Mouse (Mus musculus): ENCODE measurements around the gene Srp9.

Srp9 gene

DNA sequence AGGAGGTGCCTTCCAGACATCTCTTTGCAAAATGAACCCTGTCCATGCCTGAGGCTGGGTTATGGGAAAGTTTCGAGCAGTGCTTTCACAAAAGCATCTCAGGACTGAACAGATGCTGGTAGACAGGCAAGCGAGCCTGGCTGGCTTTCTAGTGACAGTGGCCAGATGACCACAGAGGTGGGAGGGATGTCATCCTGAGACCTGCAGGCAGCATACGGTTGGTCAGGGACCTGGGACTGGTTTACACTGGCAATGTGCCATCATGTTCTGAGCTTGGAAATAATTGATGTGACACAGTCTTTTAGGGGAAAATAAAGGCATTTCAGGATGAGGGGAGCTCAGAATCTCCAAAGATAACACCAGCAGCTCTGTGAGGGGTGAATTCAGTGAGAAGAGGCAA, 19.5 kb upstream of the Srp9 start:
- DNase-seq (ENCODE audit: low read depth) = no peak

DNA sequence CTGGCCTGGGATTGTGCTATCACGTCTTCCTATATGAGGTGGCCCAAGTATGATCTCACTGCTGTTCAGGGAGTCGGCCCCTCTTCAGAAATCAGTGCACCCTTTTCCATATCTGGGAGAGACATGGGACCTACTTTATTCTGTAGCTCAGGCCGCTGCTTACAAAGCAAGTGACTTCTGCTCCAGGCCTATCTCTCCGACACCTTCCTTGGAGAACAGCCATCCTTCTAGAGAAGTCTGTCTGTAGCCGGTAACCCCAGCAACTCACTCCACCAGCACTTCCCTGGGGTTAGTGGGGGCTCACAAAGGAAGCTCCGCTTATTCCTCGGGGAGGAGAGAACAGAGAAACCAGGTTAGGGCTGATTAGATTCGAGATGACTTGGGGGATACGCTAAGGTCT, 17.3 kb upstream of the Srp9 start:
- DNase-seq (ENCODE audit: low read depth) = no peak

DNA sequence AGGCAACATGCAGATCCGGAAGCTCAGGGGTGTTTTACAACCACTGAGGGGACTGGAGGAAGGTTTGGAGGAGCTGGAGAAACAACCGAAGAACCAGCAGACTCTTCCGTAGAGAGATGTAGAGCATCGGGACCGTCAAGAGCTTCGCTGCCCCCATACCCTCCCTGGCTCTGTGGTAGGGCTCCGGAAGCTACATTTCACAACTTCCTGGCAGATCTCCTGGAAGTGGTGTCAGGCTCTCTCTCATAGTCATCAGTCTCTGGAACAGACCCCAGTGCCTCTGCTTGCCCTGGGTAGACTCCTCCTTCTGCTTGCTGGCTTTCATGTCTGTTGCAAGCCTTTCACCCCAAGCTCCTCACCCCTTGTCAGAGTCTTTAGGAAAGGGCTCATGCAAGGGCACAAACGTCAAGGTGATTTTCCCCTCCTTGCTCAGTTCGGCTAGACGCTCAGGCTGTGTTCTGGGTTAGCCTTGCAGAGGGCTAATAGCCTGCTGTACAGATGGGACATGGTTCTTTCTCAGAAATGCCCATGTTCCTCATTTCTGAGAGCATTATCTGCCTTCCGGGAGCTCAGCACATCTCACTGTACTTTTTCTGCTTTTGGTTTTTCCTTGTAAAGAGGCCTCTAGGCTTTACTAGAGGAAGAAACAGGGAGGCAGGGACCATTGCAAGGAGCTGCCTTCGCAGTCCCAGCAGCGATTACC, 16.0 kb upstream of the Srp9 start:
- peak; percentile 64 for DNase-seq (ENCODE audit: low read depth)

DNA sequence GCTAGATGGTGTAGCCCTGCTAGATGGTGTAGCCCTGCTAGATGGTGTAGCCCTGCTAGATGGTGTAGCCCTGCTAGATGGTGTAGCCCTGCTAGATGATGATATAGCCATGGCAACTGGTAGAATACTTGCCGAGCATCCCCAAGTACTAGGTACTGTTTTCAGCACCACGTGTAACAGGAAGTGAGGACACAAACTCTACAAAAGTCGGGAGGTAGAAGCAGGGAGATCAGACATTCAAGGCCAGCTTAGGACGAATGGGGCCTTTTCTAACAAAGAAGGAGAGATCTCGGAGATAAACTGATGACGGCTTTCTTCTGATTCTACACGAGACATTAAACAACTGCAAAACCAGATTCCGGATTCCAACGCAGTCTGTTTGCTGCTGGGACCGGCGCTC, 14.4 kb upstream of the Srp9 start:
- no peak for DNase-seq (ENCODE audit: low read depth)

DNA sequence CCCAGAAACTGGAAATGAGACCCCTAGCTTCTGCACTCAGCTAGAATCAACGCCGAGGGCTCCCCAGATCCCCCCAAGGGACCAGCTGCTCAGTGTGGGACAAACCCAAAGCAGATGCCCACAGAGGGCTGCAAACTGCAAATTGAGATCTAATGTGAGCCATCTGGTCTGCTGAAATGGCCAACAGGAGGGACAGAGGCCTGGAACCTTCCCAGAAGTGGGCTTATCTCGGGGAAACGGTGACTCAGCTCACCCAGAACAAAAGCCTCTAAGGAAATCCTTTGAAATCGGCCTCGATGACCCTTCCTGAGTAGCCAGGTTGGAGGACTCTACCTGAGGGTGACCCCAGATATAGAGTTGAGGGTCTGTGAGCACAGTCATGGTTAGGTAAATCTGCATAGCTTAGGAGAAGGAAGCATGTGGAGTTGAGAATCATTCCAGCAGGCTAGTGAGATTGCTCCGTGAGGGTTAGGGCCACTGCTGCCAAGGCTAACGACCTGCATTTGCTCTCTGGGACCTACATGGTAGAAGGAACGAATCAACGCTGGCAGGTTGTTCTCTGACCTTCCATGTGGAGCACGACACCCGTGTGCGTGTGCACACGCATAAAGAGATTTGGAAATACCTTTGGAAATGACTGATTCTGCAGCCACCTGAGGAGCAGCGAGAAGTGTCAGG, 13.7 kb upstream of the Srp9 start:
- DNase-seq (ENCODE audit: low read depth) = no peak

DNA sequence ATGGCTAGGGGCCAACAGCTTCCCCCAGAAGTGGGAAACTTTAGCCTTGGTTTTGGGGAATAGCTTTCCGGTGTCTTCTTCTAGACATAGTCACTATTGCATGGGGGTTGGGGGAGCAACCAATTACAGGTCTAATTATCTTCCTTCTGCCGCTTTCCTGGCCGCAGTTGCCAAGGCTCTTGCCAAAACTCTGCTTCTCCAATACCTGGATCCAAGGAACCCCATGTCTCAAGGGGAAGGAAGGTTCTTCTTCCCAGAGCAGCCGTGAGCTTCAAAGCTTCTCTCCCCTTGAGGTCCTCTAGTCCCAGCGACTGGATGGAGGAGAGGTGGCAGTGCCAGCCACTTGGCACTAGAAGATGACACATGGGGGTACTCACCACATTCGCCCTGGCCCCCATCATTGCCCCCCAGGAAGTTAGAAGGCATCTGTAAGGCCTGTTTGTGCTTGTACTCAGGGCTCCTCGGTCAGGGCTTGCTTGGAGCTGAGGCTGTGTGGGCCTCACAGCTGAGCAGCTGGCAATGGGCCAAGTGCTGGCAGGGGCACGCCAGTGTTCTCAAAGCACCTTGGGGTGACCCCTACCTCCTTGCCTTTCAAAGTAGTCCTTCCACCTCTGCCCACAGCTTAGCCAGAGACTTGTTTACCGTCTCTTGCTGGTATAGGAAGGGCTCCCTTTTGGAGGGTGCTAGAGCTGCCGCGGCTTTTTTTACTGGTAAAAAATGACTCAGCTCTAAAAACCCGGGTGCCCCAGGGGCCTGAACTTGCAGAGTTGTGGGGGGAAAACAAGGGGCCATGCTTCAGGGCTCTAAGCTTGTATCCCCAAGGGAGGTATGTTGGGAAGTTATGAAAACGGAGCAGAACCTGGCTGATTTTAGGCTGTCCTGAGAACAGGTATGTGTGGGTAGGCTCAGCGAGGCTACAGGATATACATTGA, 12.9 kb upstream of the Srp9 start:
- peak; percentile 51 for DNase-seq (ENCODE audit: low read depth)

DNA sequence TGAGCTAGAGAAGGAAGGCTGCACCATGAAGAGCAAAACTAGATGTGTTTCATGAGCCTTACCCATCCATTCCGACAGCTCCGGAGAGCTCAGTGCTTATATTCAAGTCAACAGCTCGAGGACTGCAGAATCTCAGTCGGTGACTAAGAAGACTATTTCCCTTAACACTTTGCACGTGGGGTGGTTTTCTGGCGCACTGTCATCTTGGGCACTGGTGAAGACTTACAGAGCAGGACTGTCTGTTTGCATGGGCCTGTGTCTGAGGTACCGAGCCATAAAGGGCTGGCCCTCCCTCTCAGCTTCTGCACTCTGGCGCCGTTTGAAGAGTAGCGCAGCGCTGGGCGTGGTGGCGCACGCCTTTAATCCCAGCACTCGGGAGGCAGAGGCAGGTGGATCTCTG, 12.2 kb upstream of the Srp9 start:
- no peak for DNase-seq (ENCODE audit: low read depth)

DNA sequence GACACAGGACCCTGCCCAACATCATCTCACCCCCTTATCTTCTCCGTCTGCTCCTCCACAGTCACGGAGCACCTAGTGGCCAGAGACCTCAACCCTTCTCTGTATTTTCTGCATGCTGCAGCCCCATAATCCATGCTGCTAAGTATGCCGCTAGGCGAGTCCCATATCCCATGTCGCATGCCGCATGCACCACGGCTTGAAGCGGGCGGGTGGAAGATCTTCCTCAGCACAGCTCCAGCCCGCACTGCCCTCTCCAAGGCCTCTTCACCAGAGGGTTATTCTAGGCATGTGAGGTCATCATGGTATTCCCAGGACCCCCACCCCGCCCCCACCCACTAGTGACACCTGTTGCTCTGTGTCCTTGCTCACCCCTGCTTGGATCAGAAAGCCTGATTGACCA, 11.4 kb upstream of the Srp9 start:
- no peak for DNase-seq (ENCODE audit: low read depth)

DNA sequence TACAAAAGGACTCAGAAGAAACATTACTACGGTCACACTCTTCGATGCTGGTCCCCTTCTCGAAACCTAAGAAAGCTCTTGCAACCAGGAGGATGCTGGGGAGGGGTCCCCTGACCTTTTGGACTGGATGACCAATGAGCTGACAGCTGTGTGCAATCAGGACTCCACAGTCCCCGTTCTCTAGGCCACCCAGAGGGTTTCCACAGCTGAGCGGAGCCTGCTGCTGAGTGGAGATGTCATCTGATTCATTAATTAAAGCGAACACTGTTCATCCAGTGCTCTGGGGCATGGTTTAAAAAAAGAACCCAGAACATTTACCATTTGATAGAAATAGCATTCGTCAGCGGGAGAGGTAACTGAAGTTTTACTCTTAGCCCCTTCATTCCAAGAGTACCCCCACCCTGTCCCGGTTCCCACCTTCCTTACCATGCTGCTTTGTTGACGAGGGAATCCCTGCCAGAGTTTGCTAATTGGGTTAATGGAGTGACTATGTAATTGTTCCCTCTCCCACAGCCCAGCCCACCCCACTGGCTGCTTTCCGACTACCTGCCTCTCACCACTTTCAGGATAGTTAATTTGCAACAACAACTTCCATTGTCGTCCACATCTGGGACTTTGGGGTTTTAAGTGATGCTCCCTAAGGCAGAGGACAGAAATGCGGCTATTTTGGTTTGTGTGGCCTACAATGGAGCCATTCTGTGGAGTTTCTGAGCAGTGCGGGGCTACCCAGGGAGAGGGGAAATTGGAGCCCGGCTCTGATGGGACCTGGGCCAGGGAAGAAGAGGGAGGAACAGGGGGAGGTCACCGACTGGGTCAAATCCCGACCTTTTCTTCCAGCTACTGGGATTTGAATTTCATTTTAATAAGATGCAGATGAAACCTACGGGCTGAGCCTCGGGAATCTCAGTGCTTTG, 10.7 kb upstream of the Srp9 start:
- DNase-seq (ENCODE audit: low read depth) = no peak

DNA sequence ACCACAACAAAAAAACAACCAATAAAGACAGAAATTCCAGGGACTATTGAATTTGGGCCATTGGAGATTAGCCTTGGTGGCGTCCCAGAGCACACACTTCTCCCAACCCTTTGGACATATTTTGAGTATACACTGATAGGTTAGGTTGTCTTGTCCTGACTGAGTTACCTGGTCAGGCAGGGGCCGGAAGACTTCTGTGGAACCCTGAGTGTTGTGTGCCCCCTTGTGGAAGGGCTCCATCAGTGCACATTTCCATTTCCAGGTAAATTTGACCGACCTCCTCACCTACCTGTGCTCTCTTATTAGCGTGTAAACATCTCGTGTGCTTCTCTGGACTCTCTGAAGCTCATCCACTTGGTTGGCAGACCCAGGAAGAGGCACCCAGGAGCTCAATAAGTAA, 9.3 kb upstream of the Srp9 start:
- DNase-seq (ENCODE audit: low read depth) = peak; percentile 78

DNA sequence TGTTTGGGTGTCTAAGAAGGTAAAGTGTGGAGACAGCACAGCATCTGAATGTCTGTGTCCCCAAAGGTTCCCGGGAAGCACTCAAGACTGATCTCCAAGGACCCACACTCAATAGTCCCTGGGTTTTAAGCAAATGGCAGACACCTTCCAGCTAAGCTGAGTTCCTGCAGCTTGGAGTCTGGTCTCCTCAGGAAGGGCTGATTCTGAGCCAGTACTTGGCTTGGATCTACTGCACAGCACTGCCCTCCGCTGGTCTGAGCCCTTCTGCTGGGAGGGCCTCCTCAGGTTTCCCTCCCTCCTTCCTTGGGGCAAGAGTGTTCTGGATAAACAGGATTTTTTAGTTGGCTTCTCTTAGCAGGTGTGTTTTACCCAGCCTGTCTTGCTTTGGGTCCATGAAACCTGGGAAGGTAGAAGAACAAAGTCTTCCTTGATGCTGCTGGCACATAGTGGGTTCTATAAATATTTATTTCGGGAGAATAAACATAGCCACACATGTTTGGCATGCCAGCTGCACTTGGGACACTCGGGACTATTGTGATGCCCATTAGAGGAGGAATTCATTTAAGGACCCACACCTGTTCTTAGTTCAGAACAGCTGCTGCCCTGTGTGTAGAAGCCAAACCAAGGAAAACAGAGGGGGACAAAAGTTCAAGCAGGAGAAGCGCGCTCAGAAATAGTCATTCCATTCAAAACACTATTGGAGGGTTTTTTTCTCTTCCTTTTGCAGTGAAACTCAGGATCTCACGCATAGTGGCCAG, 8.7 kb upstream of the Srp9 start:
- DNase-seq (ENCODE audit: low read depth) = no peak

DNA sequence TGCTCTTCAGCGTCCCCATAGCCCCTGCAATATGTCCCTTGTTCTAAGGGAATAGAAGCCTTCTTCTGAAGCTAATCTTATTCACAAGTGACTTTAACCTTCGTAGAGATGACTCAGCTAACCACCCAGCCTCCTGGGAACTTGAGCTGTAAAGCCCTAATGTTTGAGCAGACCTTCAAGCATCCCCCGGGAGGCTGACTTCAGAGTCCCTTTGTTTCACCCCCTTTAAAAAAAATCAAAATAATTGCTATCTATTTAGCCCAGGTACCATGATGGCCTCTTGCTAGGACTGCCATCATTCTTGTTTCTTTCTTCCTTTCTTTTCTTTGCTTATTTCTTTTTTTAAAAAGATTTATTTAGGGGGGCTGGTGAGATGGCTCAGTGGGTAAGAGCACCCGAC, 2.1 kb upstream of the Srp9 start:
- DNase-seq (ENCODE audit: low read depth) = no peak

DNA sequence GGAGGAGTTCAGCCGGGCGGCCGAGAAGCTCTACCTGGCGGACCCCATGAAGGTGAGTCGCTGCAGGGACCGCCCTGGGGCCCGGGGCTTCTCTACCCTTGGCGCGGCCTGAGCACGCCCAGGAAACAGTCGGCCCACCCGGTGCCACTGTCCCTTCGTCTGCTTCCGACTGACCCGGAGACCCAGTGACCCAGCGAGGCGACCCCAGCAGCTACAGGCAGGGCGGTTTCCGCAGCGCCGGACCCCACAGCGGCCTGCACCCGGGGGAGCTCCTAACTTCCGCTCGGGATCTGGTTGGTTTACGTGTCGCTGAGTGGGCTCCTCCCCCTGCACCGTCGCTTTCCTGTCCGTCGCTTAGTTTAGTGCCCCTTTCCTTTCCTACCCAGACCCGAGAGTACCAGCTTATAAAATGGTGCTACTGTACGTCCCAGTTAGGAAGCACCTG, 409 bp downstream of the Srp9 start:
- peak; percentile 93 for DNase-seq (ENCODE audit: low read depth)

DNA sequence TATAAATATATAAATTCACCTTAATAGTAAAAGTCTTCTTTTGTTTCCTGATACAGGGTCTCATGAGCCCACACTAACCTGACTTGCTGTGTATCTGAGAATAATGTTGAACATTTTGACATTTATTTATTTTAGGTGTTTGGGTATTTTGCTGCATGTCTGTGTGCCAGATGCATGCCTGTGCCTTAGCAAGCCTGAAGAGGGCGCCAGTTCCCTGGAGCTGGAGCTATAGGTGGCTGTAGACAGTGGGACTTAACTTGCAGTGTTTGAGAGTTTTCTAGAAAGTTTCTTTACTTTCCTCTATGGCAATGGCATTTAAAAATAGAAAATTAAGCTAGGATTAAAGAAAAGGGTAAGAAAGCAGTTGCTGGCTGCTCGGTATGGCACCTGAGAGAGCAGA, 6.3 kb downstream of the Srp9 start:
- DNase-seq (ENCODE audit: low read depth) = peak; percentile 64

DNA sequence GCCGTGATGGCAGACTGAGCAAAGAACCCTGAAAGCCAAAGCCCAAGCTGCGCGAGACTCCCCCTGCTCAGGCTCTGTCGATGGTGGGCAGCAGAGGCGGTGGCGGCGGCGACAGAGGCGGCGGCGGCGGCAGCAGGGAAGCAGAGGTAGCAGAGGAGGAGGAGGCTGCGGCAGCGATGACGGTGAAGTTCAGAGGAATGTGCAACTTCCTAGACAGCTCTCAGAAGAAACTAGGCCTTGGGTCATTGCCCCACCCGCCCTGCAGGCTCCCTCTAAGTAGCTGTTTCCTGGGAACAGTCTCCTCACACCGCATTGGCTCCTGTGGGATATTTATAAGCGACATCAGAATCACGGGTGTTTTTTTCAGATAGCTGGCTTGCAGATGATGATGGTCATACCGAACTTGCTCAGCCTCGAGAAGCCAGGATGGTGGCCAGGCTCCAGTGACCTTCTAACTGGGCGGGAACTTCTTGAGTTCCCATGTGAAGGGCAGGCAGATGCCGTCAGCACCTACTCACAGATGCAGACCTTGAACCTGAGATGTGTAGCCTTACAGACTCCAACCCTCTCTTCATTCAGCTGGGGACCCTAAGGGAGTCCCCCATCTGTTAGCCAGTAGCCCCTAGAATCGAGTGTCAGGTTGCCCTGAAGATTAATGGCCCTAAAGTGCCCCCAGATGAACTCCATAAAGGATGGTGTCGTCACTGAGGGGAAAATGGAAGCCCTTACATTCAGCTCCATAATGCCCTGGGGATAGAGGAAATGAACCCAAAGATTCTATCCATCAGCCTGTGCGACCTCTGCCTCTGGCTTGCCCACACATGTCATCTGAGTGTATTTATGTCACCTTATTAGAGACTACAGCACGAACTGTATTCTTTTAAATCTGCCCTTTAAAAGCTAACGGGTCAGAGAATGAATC, 12.9 kb downstream of the Srp9 start:
- DNase-seq (ENCODE audit: low read depth) = no peak

DNA sequence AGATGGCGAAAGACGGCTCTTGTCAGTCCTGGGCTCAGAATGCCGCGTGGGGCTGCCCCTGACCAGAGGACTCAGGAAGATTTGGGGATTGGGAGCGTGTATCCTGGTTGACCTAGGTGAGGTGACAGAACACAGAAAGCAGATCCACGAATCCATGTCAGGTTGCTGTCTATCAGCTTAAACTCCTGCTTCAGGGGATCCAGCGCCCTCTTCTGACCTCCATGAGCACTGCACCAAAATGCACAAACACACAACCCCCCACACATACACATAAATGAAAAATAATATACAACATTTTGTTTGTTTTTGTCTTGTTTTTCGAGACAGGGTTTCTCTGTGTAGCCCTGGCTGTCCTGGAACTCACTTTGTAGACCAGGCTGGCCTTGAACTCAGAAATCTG, 13.6 kb downstream of the Srp9 start:
- peak; percentile 35 for DNase-seq (ENCODE audit: low read depth)

DNA sequence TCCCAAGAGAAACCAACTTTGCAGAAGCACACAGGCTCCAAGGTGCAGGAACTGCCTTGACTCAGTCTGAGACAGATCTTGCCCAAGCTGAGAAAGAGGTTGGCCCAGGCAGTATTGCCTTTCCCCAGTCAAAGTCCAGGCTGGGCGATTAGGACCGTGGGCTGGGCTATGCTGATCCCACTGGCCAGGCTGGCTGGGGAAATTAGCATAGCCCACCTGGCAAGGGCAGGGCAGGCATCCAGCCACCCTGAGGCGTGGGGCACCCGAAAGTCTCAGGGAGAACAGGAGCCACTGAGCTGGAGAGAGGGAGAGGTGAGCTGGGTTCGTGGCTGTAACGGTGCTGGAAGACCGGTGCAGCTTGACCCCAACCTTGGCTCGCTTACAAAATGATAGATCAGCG, 15.4 kb downstream of the Srp9 start:
- DNase-seq (ENCODE audit: low read depth) = no peak

DNA sequence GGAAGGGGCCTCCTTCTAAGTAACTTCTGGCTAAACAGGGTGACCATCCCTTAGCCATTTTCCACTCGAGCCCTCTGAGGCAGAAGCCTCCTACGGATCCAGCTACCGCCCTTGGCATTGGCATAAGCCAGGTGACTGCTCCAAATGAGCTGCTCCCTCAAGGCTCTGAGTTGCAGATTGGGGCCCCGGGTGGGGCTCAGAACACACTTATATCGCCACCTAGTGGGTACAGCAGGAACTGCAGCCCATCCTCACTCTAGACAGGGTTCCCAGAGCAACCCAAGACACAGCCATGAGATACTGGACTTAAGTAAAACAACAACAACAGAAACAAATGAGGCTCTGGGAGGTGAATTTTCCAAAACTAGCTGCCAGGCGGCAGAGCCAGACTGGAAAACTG, 15.8 kb downstream of the Srp9 start:
- peak; percentile 87 for DNase-seq (ENCODE audit: low read depth)

DNA sequence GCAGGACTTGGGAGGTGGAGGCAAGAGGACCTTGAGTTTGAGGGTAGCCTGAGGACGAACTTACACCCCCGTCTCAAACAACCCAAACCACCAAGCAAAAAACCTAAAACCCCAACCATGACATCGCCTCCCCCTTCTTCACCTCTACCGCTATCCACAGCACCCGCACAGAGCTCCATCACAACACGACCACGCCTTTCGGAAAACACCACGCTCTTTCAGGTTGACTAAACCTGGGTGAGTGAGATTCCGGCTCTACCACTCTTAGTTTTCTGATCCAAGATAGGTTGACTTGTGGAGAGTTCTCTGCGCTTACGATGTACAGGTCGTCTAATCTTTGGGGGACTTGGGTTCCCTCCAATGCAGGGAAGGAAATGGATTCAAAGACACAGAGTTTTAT, 18.2 kb downstream of the Srp9 start:
- DNase-seq (ENCODE audit: low read depth) = peak; percentile 78

DNA sequence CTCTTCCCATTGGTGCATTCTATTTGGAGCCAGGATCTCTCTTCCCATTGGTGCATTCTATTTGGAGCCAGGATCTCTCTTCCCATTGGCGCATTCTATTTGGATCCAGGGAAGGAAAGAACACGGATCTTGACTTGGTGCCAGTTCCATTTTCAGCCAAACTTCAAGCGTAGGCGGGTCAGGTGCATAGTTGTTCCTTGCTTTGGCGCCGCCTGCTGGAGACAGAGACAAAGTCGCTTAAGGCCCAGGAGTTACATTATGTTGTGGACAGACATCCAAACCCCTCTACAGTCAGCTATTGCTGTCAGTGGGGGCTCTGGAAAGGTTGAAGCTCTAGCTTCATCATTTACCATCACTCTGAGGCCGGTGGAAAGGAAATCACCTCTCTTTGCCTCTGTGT, 18.8 kb downstream of the Srp9 start:
- peak; percentile 80 for DNase-seq (ENCODE audit: low read depth)
